Mouse (Mus musculus): ENCODE measurements around the gene Tnnt1.

GRCm38 (mm10) chr7:4467801-4468200, 48.4 kb downstream of the Tnnt1 start:
- TF ChIP-seq CTCF (IDR thresholded peaks at IDR 0.05; ENCODE audit: borderline replicate concordance, insufficient read depth, low read length) (no peak), POLR2A (IDR thresholded peaks at IDR 0.05; ENCODE audit: low read depth, low read length) (no peak)
